Mouse (Mus musculus): ENCODE measurements around the gene Them5. TPM values are rescaled to one million over a fixed set of nuclear protein-coding genes. Genes with fewer than 3 reads are reported as not detected.

Them5 gene
- polyA plus RNA-seq, 1 experiment: 24.4 TPM

DNA sequence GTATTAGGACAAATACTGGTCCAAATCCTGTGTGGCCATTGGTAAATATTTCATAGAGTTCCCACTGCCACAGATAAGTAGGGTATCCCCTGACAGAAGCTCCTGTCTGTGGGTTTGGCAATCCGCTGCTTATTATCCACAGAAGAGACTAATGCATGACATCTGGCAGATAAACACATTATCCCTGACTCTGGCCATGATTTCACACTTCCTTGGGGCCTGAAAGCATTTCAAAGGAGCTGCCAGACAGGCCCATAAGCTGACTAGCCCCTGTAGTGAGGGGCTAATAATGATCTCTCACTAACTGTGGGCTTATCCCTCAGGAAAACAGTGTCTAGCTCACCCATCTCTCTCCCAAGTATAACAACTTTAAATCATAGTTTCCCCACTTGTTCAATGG lies 653 bp downstream of the Them5 start:
- 74% methylated on average over 1 of the region's 1 CpGs for WGBS
- Histone ChIP-seq H3K4me3 (replicated peaks; ENCODE audit: extremely low read depth, low read depth, low read length) (no peak overlapping the region), H3K4me1 (ENCODE audit: control insufficient read depth, insufficient read depth, low read length) (no peaks in the 10 kb centered on the region)
- DNase-seq: no peak
- TF ChIP-seq CTCF (IDR thresholded peaks at IDR 0.05; ENCODE audit: insufficient read depth, low read length): no peak

- TF ChIP-seq CTCF (IDR thresholded peaks at IDR 0.05; ENCODE audit: insufficient read depth, low read length) (no peak), POLR2A (IDR thresholded peaks at IDR 0.05; ENCODE audit: borderline replicate concordance, extremely low read depth, low read depth, low read length) (no peak)
- 75% methylated on average over 2 of the region's 2 CpGs for WGBS
- Histone ChIP-seq H3K4me1 (ENCODE audit: control insufficient read depth, insufficient read depth, low read length) (no peaks in the 10 kb centered on the region), H3K4me3 (replicated peaks; ENCODE audit: extremely low read depth, low read depth, low read length) (no peak overlapping the region)
- DNase-seq: no peak
Observed at GRCm38 (mm10) chr3:94344182-94344581, 2.3 kb downstream of the Them5 start.

- no peaks in the 10 kb centered on the region for H3K4me1 ChIP-seq (ENCODE audit: control insufficient read depth, insufficient read depth, low read length)
- DNase-seq: no peak
- WGBS: 64% methylated on average over 3 of the region's 3 CpGs
- H3K4me3 ChIP-seq (replicated peaks; ENCODE audit: extremely low read depth, low read depth, low read length): no peak overlapping the region
- TF ChIP-seq POLR2A (IDR thresholded peaks at IDR 0.05; ENCODE audit: borderline replicate concordance, extremely low read depth, low read depth, low read length) (no peak), CTCF (IDR thresholded peaks at IDR 0.05; ENCODE audit: insufficient read depth, low read length) (no peak)
Observed at GRCm38 (mm10) chr3:94344897-94345296, 3.0 kb downstream of the Them5 start.

- Histone ChIP-seq H3K4me1 (ENCODE audit: control insufficient read depth, insufficient read depth, low read length) (no peaks in the 10 kb centered on the region), H3K4me3 (replicated peaks; ENCODE audit: extremely low read depth, low read depth, low read length) (no peak overlapping the region)
- no peak for TF ChIP-seq CTCF (IDR thresholded peaks at IDR 0.05; ENCODE audit: insufficient read depth, low read length)
- no peak for TF ChIP-seq POLR2A (IDR thresholded peaks at IDR 0.05; ENCODE audit: borderline replicate concordance, extremely low read depth, low read depth, low read length)
- 67% methylated on average over 2 of the region's 2 CpGs for WGBS
- DNase-seq: no peak
Observed at GRCm38 (mm10) chr3:94348146-94348545, 6.2 kb downstream of the Them5 start.

GRCm38 (mm10) chr3:94360812-94361211 lies 18.9 kb downstream of the Them5 start:
- no peak for DNase-seq
- 0% methylated on average over 1 of the region's 1 CpGs for whole genome bisulfite sequencing
- no peak overlapping the region for H3K4me3 ChIP-seq (replicated peaks; ENCODE audit: extremely low read depth, low read depth, low read length)
- no peak for TF ChIP-seq CTCF (IDR thresholded peaks at IDR 0.05; ENCODE audit: insufficient read depth, low read length)
- no peak for TF ChIP-seq POLR2A (IDR thresholded peaks at IDR 0.05; ENCODE audit: borderline replicate concordance, extremely low read depth, low read depth, low read length)
- H3K4me1 ChIP-seq (ENCODE audit: control insufficient read depth, insufficient read depth, low read length): no peaks in the 10 kb centered on the region

GRCm38 (mm10) chr3:94362138-94362537 lies 20.2 kb downstream of the Them5 start, which contains the start of gene C2cd4d:
Gene C2cd4d, plus strand, starts transcription at chr3:94362438.
- H3K4me3 ChIP-seq (replicated peaks; ENCODE audit: extremely low read depth, low read depth, low read length): no peak within 1 kb of the TSS
- no peak for DNase-seq
- TF ChIP-seq POLR2A (IDR thresholded peaks at IDR 0.05; ENCODE audit: borderline replicate concordance, extremely low read depth, low read depth, low read length) (no peak), CTCF (IDR thresholded peaks at IDR 0.05; ENCODE audit: insufficient read depth, low read length) (no peak)
- no peaks in the 10 kb centered on the region for H3K4me1 ChIP-seq (ENCODE audit: control insufficient read depth, insufficient read depth, low read length)
- 75% methylated on average over 7 of the region's 7 CpGs for WGBS

DNA sequence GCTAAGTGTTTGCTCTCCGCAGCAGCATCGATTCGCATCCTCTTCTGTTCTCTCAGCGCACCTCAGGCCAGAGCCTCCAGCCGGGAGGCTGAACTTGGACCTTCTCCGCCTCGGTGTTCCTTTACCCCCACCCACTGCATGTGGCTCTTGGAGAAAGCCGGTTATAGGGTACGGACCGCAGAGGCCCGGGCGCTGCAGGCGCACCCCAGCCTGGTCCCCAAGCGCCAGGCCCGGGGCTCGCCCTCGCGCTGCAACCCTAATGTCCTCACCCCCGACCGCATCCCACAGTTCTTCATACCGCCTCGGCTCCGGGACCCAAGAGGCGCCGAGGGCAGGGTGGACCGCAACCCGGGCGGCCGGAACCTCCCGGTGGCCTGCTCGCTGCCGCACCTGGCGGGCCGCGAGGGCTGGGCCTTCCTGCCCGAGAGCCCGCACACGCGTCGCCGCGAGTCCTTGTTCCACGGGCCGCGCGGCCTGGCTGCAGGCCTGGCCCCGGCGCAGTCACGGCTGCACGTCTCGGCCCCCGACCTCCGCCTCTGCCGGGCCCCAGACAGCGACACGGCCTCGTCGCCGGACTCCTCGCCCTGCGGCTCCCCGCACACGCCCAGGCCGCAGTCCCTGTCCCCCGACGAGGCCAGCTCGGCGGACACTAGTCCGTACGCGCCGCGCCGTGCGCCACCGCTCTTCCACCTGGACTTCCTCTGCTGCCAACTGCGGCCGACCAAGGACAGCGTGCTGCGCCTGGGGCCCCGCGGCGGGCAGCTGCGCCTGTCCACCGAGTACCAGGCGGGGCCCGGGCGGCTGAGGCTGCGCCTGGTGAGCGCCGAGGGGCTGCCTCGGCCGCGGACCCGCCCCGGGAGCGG lies 21.6 kb downstream of the Them5 start:
- 8% methylated on average over 97 of the region's 97 CpGs for WGBS
- no peaks in the 10 kb centered on the region for H3K4me1 ChIP-seq (ENCODE audit: control insufficient read depth, insufficient read depth, low read length)
- peak overlapping the region; percentile 5 for H3K4me3 ChIP-seq (replicated peaks; ENCODE audit: extremely low read depth, low read depth, low read length)
- DNase-seq: peak; percentile 37
- TF ChIP-seq CTCF (IDR thresholded peaks at IDR 0.05; ENCODE audit: insufficient read depth, low read length): no peak
- TF ChIP-seq POLR2A (IDR thresholded peaks at IDR 0.05; ENCODE audit: borderline replicate concordance, extremely low read depth, low read depth, low read length): no peak

GRCm38 (mm10) chr3:94364154-94364526 lies 22.2 kb downstream of the Them5 start:
- WGBS: 8% methylated on average over 23 of the region's 23 CpGs
- no peak for DNase-seq
- no peak overlapping the region for H3K4me3 ChIP-seq (replicated peaks; ENCODE audit: extremely low read depth, low read depth, low read length)
- TF ChIP-seq CTCF (IDR thresholded peaks at IDR 0.05; ENCODE audit: insufficient read depth, low read length) (no peak), POLR2A (IDR thresholded peaks at IDR 0.05; ENCODE audit: borderline replicate concordance, extremely low read depth, low read depth, low read length) (no peak)
- H3K4me1 ChIP-seq (ENCODE audit: control insufficient read depth, insufficient read depth, low read length): no peaks in the 10 kb centered on the region

DNA sequence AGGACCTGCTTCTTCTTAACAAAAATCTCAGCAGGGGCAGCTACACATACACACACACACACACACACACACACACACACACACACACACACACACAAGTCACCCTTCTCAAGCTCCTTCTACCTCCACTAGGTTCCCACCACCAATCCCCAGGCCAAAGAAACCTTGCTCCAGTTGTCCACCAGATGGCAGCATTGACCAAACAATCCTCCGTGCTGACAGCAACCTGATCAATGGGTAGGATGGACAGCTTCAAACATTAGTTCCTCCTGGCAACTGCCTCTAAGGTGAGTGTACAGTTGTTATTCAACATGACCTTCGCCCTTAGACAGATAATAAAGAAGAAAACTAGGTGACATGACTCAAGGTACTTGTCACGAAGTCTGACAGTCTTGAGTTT lies 24.9 kb downstream of the Them5 start:
- Histone ChIP-seq H3K4me1 (ENCODE audit: control insufficient read depth, insufficient read depth, low read length) (0 out of 2 replicates have a peak, but pooled peaks cover 2% of the 10 kb centered on the region), H3K4me3 (replicated peaks; ENCODE audit: extremely low read depth, low read depth, low read length) (no peak overlapping the region)
- TF ChIP-seq POLR2A (IDR thresholded peaks at IDR 0.05; ENCODE audit: borderline replicate concordance, extremely low read depth, low read depth, low read length): no peak
- peak; percentile 91 for TF ChIP-seq CTCF (IDR thresholded peaks at IDR 0.05; ENCODE audit: insufficient read depth, low read length)
- 16% methylated on average over 3 of the region's 3 CpGs for WGBS
- DNase-seq: peak; percentile 72

DNA sequence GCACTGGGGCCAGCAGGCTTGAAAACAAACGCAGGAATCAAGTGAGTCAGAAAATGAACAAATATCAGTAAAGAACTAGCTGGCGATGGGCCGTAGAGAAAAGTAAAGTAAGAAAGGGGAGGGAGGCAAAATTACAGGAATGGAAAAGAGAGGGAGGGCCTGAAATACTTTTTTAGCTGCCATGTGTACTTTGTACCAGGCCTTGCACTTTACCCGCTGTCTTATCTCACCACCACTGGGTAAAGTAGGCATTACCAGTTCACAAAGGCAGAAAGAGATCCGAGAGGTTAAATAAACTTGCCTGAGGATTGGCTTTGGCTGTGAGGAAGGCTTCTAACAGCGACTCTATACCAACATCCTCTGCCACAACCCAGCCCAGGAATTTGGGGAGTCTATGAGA lies 25.6 kb downstream of the Them5 start:
- TF ChIP-seq CTCF (IDR thresholded peaks at IDR 0.05; ENCODE audit: insufficient read depth, low read length) (no peak), POLR2A (IDR thresholded peaks at IDR 0.05; ENCODE audit: borderline replicate concordance, extremely low read depth, low read depth, low read length) (no peak)
- DNase-seq: no peak
- H3K4me3 ChIP-seq (replicated peaks; ENCODE audit: extremely low read depth, low read depth, low read length): no peak overlapping the region
- H3K4me1 ChIP-seq (ENCODE audit: control insufficient read depth, insufficient read depth, low read length): peaks cover 6% of the 10 kb centered on the region; the same call in 1 of the 2 replicates
- 74% methylated on average over 6 of the region's 6 CpGs for WGBS

All from lung, adult 2 months (tissue).